Mouse (Mus musculus) heart, embryonic 15.5 days (tissue): ENCODE data around the gene Zfp830. TPM values are rescaled to one million over a fixed set of nuclear protein-coding genes. Genes with fewer than 3 reads are reported as not detected.

Source experiments
- ATAC-seq: fragments of 200-750 bp; cut with Nextera tagmentation; replicated peaks from 2 replicates; pipeline ENCODE4 v1.8.0; 2017; ENCODE audit warnings: low read depth, moderate TSS enrichment; ENCODE audit not compliant: insufficient number of reproducible peaks, insufficient read depth, low FRiP score
- H3K27ac ChIP-seq: fragments of 300-500 bp; sonication (generic); 2 replicates; pipeline ENCODE4 v1.5.1; 2015; ENCODE audit warnings: mild to moderate bottlenecking, inconsistent platforms
- H3K27me3 ChIP-seq: fragments of 300-500 bp; sonication (generic); 2 replicates; pipeline ENCODE4 v1.6.1; 2015; ENCODE audit warnings: inconsistent platforms
- H3K36me3 ChIP-seq: fragments of 300-500 bp; sonication (generic); 2 replicates; pipeline ENCODE4 v1.6.1; 2015; ENCODE audit warnings: mild to moderate bottlenecking, inconsistent platforms
- H3K4me1 ChIP-seq: fragments of 300-500 bp; sonication (generic); replicated peaks from 2 replicates; pipeline ENCODE4 v1.6.1; 2015; ENCODE audit warnings: inconsistent platforms
- H3K4me2 ChIP-seq: fragments of 300-500 bp; sonication (generic); 2 replicates; pipeline ENCODE4 v1.6.1; 2015; ENCODE audit warnings: inconsistent platforms, mild to moderate bottlenecking, moderate library complexity
- H3K4me3 ChIP-seq: fragments of 300-500 bp; sonication (generic); 2 replicates; pipeline ENCODE4 v1.5.1; 2015; ENCODE audit warnings: mild to moderate bottlenecking, inconsistent platforms
- H3K9ac ChIP-seq: fragments of 300-500 bp; sonication (generic); 2 replicates; pipeline ENCODE4 v1.6.1; 2015; ENCODE audit warnings: mild to moderate bottlenecking, inconsistent platforms
- H3K9me3 ChIP-seq: fragments of 300-500 bp; sonication (generic); replicated peaks from 2 replicates; pipeline ENCODE4 v1.6.1; 2016; ENCODE audit warnings: inconsistent platforms
- WGBS: fragments of 180-500 bp; shearing (Covaris S2); methylation state at CpG from one replicate; pipeline ENCODE4 v1.1.7; 2015; ENCODE audit warnings: mixed read lengths; 5-methylcytosine and 5-hydroxymethylcytosine counted together
- polyA plus RNA-seq: library from polyadenylated mRNA; unstranded; fragments of >200 nt; fragmentation: Nextera tagmentation; extraction: Ambion mirVana; gene quantifications from 2 replicates; pipeline ENCODE4 v1.2.1, GENCODE M21; 2015

Gene Zfp830
- 27.5 TPM in 2 replicates for polyA plus RNA-seq

DNA sequence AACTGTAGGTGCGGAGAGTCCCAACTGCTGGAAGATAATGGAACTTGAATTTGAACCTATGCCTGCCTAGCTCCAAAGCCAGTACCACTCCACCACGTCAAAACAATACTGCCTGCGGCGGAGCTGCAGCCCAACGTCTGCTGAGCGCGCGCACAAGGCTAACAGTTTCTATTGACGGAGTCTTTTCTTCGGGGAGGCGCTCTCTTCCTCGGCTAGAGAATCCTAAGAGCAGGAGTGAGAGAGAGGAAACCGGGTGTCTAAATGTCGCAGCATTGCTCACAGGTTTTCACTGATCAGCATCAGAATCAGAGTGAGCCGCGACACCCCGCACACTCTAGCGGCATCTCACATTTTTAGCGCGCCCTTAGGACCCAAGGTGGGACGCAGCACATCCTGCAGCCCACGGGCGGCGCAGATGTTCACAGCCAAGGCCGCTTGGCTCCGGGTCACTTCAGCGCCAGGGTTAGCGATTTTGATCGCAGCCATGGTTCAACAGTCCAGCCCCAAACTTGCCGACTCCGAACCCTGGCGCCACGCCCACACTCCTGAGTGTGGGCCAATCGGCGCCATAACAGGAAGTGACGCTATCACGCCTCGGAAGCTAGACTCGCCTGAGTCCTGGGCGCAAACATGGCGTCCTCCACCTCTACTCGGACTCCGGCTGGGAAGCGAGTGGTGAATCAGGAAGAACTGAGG lies at the start of gene Zfp830, which contains the start of gene Cct6b:
Zfp830 (plus strand) TSS at position 604 of the 696 bp plus-strand sequence.
Cct6b (minus strand) TSS at position 580 of the 696 bp plus-strand sequence.
- Histone ChIP-seq H3K9ac (peak within 1 kb of the TSS; percentile 88), H3K27ac (peak within 1 kb of the TSS; percentile 96), H3K4me1 (peaks cover 19% of the 10 kb centered on the region), H3K4me2 (peak within 1 kb of the TSS; percentile 73), H3K27me3 (peaks cover 6% of the 10 kb centered on the region; the same call in 1 of the 2 replicates), H3K4me3 (peak within 1 kb of the TSS; percentile 99), H3K36me3 (no peaks in the 10 kb centered on the region), H3K9me3 (no peaks in the 10 kb centered on the region)
- under 1% methylated on average over 44 of the region's 44 CpGs for WGBS
- peak; percentile 98 for ATAC-seq

DNA sequence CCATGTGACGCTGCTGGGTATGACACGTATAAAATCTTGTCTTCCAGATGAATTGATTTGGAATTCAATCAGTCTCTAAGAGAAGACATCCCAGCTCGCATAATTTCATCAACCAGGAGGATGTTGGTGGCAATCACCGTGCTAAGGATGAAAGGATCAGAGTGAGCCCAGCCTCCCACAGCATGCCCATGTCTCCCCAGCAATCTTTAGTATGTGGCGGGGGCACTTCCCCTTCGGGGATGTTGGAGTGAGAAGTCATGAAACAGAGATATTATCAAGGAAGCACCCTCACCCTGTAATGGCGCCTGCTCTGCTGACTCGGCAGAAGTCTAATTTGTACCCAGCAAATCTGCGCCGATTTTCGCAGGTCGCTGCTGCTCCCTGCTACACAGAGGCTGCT lies 44.9 kb upstream of the Zfp830 start:
- H3K27ac ChIP-seq, result no peak overlapping the region
- no peak overlapping the region for H3K4me3 ChIP-seq
- H3K36me3 ChIP-seq, result no peaks in the 10 kb centered on the region
- H3K9me3 ChIP-seq, result no peaks in the 10 kb centered on the region
- no peak overlapping the region for H3K9ac ChIP-seq
- H3K27me3 ChIP-seq, result no peaks in the 10 kb centered on the region
- no peaks in the 10 kb centered on the region for H3K4me1 ChIP-seq
- H3K4me2 ChIP-seq, result no peak overlapping the region
- no peak for ATAC-seq
- 77% methylated on average over 12 of the region's 12 CpGs for WGBS

DNA sequence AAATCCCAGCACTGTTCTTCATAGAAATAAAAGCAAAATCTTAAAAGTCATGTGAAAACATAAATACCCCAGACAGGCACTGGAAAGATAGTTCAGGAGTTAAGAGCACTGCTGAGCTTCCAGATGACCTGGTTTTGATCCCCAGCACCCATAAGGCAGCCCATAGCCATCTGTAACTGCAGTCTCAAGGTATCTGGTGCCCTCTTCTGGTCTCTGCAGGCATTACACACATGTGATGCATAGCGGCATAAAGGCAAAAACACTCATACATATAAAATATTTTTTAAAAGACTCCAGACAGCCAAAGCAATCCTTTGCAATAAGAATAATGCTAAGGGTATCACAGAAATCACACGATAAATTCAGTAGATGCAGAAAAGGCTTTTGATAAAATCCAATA lies 37.3 kb upstream of the Zfp830 start:
- Histone ChIP-seq H3K27ac (no peak overlapping the region), H3K4me3 (no peak overlapping the region), H3K27me3 (no peaks in the 10 kb centered on the region), H3K36me3 (no peaks in the 10 kb centered on the region), H3K4me2 (no peak overlapping the region), H3K4me1 (no peaks in the 10 kb centered on the region), H3K9ac (no peak overlapping the region), H3K9me3 (no peaks in the 10 kb centered on the region)
- ATAC-seq, result no peak
- WGBS, result 87% methylated on average over 2 of the region's 2 CpGs

DNA sequence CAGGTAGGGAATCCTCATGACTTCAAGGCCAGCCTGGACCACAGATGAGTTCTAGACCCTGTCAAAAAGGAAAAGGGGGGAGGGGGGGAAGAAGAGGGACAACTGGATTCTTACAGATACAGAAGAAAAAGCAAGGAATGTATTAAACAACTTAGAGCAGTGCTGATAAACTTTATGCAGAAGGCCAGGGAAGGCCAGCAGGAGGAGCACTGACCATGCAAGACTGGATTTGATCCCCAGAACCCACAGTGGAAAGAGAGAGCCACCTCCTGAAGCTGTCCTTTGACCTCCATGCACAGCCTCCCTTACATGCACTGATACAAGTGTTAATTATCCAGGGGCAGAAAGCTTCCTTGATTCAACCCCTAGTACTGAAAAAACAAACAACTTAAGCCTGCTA lies 29.9 kb upstream of the Zfp830 start:
- Histone ChIP-seq H3K4me1 (no peaks in the 10 kb centered on the region), H3K9me3 (no peaks in the 10 kb centered on the region), H3K4me2 (no peak overlapping the region), H3K27ac (no peak overlapping the region), H3K9ac (no peak overlapping the region), H3K4me3 (no peak overlapping the region), H3K36me3 (no peaks in the 10 kb centered on the region), H3K27me3 (no peaks in the 10 kb centered on the region)
- no peak for ATAC-seq

DNA sequence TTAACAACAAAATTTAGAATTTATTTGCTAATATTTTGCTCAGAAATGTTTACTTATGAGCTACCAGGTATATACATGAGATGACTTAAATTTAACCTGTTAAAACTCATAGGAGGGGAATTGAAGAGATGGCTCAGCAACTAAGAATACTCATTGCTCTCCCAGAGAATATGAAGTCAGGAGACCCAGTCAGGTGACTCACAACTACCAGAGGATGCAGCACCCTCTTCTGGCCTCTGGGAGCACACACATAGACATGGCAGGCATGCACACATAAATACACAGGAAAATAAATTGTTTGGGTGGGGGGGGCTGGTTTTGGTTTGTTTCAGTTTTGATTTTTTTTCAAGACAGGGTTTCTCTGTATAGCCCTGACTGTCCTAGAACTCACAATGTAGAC lies 25.1 kb upstream of the Zfp830 start:
- no peak for ATAC-seq
- Histone ChIP-seq H3K36me3 (no peaks in the 10 kb centered on the region), H3K9me3 (no peaks in the 10 kb centered on the region)

DNA sequence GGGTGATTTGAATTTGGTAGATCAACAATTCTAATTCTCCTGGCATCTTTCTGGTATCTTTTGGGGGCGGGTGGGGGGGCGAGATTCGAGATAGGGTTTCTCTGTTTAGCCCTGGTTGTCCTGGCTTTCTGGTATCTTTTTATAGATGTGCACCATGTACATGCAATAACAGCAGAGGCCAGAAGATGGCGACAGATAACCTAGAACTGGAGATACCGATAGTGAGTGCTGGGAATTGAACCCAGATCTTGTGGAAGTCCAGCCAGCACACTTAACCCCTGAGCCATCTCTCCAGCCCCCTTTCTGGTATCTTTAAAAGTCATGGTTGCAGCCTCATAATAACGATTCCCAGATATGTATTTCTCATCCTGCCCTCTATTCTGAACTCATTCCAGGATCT lies 18.0 kb upstream of the Zfp830 start:
- Histone ChIP-seq H3K4me1 (no peaks in the 10 kb centered on the region), H3K9ac (no peak overlapping the region), H3K27me3 (no peaks in the 10 kb centered on the region), H3K4me2 (no peak overlapping the region), H3K36me3 (no peaks in the 10 kb centered on the region), H3K27ac (no peak overlapping the region), H3K9me3 (no peaks in the 10 kb centered on the region), H3K4me3 (no peak overlapping the region)
- ATAC-seq, result no peak
- 26% methylated on average over 6 of the region's 6 CpGs for WGBS

More for the DNA sequence above, 25.1 kb upstream of the Zfp830 start:
- H3K4me1 ChIP-seq, result no peaks in the 10 kb centered on the region
- H3K27me3 ChIP-seq, result no peaks in the 10 kb centered on the region
- H3K4me2 ChIP-seq, result no peak overlapping the region
- no peak overlapping the region for H3K9ac ChIP-seq
- no peak overlapping the region for H3K4me3 ChIP-seq
- no peak overlapping the region for H3K27ac ChIP-seq

DNA sequence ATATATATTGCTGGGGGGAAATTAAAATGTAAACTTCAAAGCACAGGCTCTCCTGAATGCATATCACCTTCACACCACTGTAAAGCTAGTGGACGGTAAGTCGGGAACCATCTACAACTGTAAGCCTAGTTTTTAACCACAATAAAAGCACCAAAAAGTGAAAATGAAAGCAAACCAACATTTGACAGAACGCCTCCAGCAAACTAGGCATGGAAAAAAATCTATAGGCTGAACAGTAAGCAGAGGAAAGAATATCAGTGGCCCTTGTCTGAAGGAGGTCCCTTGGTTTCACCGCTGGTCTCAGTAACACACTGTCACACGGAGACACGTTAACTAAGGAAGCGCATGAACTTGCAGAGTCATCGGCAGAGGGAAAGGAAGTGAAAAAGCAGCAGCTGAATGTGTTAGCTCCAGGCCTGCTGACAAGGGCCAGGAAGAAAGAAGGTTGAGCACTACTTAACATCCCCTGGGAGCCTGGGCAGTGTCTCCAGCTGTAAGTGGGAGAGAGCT lies 17.2 kb upstream of the Zfp830 start:
- H3K4me1 ChIP-seq, result no peaks in the 10 kb centered on the region
- no peaks in the 10 kb centered on the region for H3K9me3 ChIP-seq
- H3K9ac ChIP-seq, result peak overlapping the region; percentile 40; the same call in 1 of the 2 replicates

DNA sequence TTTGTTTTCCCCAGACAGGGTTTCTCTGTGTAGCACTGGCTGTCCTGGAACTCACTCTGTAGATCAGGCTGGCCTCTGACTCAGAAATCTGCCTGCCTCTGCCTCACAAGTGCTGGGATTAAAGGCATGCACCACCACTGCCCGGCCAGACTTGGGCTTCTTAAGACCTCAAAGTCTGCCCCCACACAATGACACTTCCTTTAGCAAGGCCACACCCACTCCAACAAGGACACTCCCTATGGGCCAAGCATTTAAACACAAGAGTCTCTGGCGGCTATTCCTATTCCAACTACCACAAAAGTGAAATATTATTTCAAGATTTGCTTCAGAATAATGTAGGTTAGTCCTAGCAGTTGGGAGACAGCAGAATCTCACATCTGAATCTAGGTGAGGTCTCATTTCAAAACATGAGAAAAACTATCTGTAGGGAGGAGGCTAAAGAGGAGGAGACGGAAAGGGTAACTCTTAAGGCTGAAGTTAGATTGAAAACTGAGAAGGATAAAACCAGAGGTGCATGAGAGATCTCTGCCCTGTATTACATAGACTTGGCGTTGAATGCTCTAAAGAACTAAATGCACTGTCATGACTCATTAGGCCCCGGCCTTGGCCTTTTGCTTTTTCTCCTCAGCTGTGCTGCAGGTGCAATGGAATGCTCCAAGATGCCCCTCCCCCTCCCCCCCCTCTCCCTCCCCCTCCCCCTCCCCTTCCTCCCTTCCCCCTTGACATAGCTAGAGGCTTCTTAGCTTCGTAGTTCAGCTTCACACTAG lies 11.6 kb upstream of the Zfp830 start:
- H3K27ac ChIP-seq, result no peak overlapping the region
- no peaks in the 10 kb centered on the region for H3K36me3 ChIP-seq
- no peaks in the 10 kb centered on the region for H3K4me1 ChIP-seq
- no peak overlapping the region for H3K4me3 ChIP-seq
- WGBS, result 68% methylated on average over 6 of the region's 6 CpGs
- H3K9ac ChIP-seq, result no peak overlapping the region
- no peak for ATAC-seq
- no peaks in the 10 kb centered on the region for H3K9me3 ChIP-seq
- no peak overlapping the region for H3K4me2 ChIP-seq
- no peaks in the 10 kb centered on the region for H3K27me3 ChIP-seq

More for the DNA sequence above, 17.2 kb upstream of the Zfp830 start:
- Histone ChIP-seq H3K27ac (0 out of 2 replicates have a peak overlapping the region, but pooled peaks have one; percentile 3), H3K4me3 (peak overlapping the region; percentile 20), H3K36me3 (no peaks in the 10 kb centered on the region), H3K4me2 (peak overlapping the region; percentile 40), H3K27me3 (no peaks in the 10 kb centered on the region)
- ATAC-seq, result no peak
- 58% methylated on average over 8 of the region's 8 CpGs for WGBS

DNA sequence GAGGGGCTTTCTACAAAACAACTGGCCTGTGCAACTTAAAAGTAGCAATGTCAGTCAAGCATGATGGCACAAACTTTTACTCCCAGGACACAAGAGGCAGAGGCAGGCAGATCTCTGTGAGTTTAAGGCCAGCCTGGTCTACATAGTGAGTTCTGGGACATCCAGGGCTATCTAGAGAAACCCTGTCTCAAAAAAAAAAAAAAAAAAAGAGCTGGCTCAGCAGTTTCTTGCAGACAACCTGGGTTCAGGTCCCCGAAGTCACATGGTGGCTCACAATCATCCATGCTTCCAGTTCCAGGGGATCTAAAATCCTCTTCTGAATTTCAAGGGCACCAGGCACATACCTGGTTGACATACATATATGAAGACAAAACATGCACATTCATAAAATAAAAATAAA lies 8.2 kb upstream of the Zfp830 start:
- Histone ChIP-seq H3K27me3 (peaks cover 5% of the 10 kb centered on the region; the same call in 1 of the 2 replicates), H3K9ac (no peak overlapping the region), H3K9me3 (no peaks in the 10 kb centered on the region), H3K4me3 (no peak overlapping the region), H3K36me3 (no peaks in the 10 kb centered on the region), H3K4me1 (no peaks in the 10 kb centered on the region), H3K27ac (no peak overlapping the region), H3K4me2 (no peak overlapping the region)
- 74% methylated on average over 1 of the region's 1 CpGs for WGBS
- ATAC-seq, result no peak

DNA sequence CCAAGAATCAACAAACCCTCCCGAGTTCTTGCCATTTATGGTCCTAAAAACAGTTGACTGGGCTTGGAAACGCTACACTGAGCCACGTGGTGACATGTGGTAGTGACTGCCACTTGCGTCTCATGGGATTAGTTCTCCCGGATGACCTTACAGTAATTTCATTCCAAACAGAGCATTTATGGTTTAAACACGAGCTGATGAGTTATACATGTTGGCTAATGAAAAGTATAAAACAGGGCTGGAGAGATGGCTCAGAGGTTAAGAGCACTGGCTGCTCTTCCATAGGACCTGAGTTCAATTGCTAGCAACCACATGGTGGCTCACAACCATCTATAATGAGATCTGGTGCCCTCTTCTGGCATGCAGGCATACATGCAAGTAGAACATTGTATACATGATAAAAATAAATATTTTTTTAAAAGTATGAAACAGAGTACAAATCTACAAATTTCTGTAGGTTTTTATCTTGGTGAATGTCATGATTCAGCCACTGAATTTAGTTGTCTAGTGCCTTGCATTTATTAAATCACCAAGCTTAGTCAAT lies 1.8 kb upstream of the Zfp830 start:
- WGBS, result 82% methylated on average over 6 of the region's 6 CpGs
- ATAC-seq, result no peak

DNA sequence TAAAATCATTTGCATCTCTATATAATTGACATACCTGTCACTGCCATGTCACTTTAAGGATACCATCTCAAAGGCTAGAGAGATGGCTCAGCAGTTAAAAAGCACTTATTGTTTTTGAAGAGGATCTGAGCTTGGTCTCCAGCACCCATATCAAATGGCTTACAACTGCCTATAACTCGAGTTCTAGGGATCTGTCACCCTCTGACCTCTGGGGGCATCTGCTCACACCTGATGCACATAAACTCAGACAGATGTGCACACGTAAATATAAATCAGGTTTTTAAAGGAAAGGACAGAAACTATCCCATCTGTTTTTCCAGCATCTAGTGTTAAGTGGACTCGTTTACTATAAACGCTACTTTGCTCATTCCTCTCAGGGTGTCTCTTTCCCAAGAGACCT lies 884 bp upstream of the Zfp830 start:
- no peak for ATAC-seq
- WGBS, result 11% methylated on average over 4 of the region's 4 CpGs
- Histone ChIP-seq H3K9me3 (no peaks in the 10 kb centered on the region), H3K4me1 (peaks cover 19% of the 10 kb centered on the region), H3K27me3 (peaks cover 6% of the 10 kb centered on the region; the same call in 1 of the 2 replicates), H3K36me3 (no peaks in the 10 kb centered on the region), H3K27ac (peak overlapping the region; percentile 96), H3K9ac (peak overlapping the region; percentile 88), H3K4me3 (peak overlapping the region; percentile 99), H3K4me2 (peak overlapping the region; percentile 73)

More for the DNA sequence above, 1.8 kb upstream of the Zfp830 start:
- Histone ChIP-seq H3K9ac (no peak overlapping the region), H3K36me3 (no peaks in the 10 kb centered on the region), H3K4me1 (peaks cover 19% of the 10 kb centered on the region), H3K4me2 (no peak overlapping the region), H3K9me3 (no peaks in the 10 kb centered on the region), H3K27me3 (peaks cover 6% of the 10 kb centered on the region; the same call in 1 of the 2 replicates), H3K27ac (no peak overlapping the region), H3K4me3 (no peak overlapping the region)
